Mouse (Mus musculus) olfactory bulb, adult 2 months (tissue): Measurements from ENCODE around the gene Tmem243.

Source experiments
- CTCF ChIP-seq: fragments of 200-500 bp; IDR thresholded peaks from 2 replicates; pipeline ENCODE4 v1.5.1; 2012; ENCODE audit warnings: low read depth, mild to moderate bottlenecking, low read length, moderate library complexity; ENCODE audit not compliant: insufficient read depth
- POLR2A ChIP-seq: fragments of 200-500 bp; IDR thresholded peaks from 2 replicates; pipeline ENCODE4 v1.6.1; 2012; ENCODE audit warnings: mild to moderate bottlenecking, low read depth, low read length, moderate library complexity; ENCODE audit not compliant: insufficient read depth

DNA sequence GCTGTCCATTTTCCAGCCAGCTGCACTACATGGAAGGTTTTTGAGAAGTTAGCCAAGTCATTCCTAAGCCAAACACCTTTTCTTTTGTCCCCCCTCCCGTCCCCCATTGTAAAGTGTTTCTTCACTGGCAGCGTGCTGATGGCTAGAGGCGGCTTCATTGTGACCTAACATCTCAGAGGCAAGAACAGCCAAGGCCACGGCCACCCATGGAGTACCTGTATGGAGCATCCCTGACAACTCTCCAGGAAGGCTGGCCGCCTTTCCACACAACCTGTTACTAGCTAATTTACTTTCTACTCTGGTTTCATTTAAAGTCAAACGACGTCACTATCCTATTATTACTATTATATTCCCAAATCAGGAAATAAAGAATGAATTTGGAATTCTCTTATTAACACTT is 31.3 kb downstream of the Tmem243 start:
- no peak for TF ChIP-seq CTCF
- no peak for TF ChIP-seq POLR2A
